Mouse (Mus musculus) hindbrain, embryonic 13.5 days (tissue): ENCODE measurements at regions not wholly inside any gene's neighbourhood (a gene's known extent, or its start where the extent isn't known, plus 50 kb on each side); places are given as distances from the start of the nearest gene placed in this dataset.

Experiments
- ATAC-seq: fragments of 200-750 bp; cut with Nextera tagmentation; 2 replicates; pipeline ENCODE4 v1.8.0; 2017; ENCODE audit warnings: moderate TSS enrichment; ENCODE audit not compliant: low FRiP score
- H3K27ac ChIP-seq: fragments of 300-500 bp; sonication (generic); 2 replicates; pipeline ENCODE4 v1.5.1; 2015; ENCODE audit warnings: inconsistent platforms, mild to moderate bottlenecking, moderate library complexity
- H3K27me3 ChIP-seq: fragments of 300-500 bp; sonication (generic); 2 replicates; pipeline ENCODE4 v1.6.1; 2015; ENCODE audit warnings: mild to moderate bottlenecking, inconsistent platforms
- H3K36me3 ChIP-seq: fragments of 300-500 bp; sonication (generic); 2 replicates; pipeline ENCODE4 v1.6.1; 2015; ENCODE audit warnings: mild to moderate bottlenecking, inconsistent platforms
- H3K4me1 ChIP-seq: fragments of 300-500 bp; sonication (generic); replicated peaks from 2 replicates; pipeline ENCODE4 v1.6.1; 2015; ENCODE audit warnings: inconsistent platforms
- H3K4me2 ChIP-seq: fragments of 300-500 bp; sonication (generic); 2 replicates; pipeline ENCODE4 v1.6.1; 2015; ENCODE audit warnings: inconsistent platforms, mild to moderate bottlenecking, moderate library complexity
- H3K4me3 ChIP-seq: fragments of 300-500 bp; sonication (generic); 2 replicates; pipeline ENCODE4 v1.5.1; 2015; ENCODE audit warnings: mild to moderate bottlenecking, inconsistent platforms
- H3K9ac ChIP-seq: fragments of 300-500 bp; sonication (generic); 2 replicates; pipeline ENCODE4 v1.6.1; 2015; ENCODE audit warnings: mild to moderate bottlenecking, inconsistent platforms
- H3K9me3 ChIP-seq: fragments of 300-500 bp; sonication (generic); 2 replicates; pipeline ENCODE4 v1.6.1; 2016; ENCODE audit warnings: inconsistent platforms
- WGBS: fragments of 180-500 bp; shearing (Covaris S2); methylation state at CpG from one replicate; pipeline ENCODE4 v1.1.7; 2015; 5-methylcytosine and 5-hydroxymethylcytosine counted together

DNA sequence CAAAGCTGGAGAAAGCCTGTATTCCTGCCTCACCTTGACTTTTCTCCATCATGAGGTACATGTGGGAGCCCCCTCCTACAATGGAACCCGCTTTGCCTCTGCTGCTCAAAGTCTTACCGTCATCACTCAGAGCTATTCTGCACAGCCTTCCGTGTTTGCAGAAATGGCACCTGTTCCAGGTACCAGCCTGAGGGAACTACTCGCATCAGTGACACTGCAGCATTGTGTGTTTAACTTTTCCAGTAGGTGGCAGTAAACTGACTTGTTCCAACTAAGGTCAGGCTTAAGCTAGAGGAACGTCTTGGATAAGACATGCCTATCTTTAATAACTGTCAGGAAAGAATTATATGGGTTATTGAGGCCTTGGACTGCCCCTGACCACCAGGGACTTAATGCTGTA is 71.4 kb downstream of the Fam173b start:
- Histone ChIP-seq H3K27me3 (no peaks in the 10 kb centered on the region), H3K9me3 (no peaks in the 10 kb centered on the region), H3K4me3 (no peak overlapping the region), H3K27ac (no peak overlapping the region), H3K36me3 (no peaks in the 10 kb centered on the region), H3K4me1 (no peaks in the 10 kb centered on the region), H3K9ac (no peak overlapping the region), H3K4me2 (no peak overlapping the region)
- ATAC-seq: peak; percentile 43; the same call in 1 of the 2 replicates
- WGBS: 52% methylated on average over 5 of the region's 5 CpGs

DNA sequence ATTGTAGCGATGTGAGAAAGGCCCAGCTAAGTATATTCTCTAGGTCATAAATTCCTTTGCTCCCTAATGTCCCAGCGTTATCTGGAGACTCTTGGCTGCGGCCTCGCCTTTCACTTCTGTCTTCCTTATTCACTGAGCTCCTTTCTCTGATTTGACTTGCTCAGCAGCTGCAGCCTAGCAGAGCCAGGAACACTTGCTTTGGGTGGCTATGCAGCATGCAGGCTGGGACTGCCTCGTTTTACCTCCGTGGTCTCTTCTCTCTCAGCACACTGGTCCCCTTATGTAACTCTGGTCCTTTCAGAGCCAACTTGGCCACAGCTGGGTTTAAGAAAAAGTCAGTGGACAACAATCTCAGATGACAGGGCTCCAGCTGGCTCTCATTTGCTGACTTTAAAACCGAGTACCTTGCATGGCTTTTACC is 75.1 kb downstream of the Fam173b start:
- Histone ChIP-seq H3K9me3 (no peaks in the 10 kb centered on the region), H3K36me3 (no peaks in the 10 kb centered on the region), H3K27ac (no peak overlapping the region), H3K4me2 (no peak overlapping the region), H3K4me3 (no peak overlapping the region), H3K9ac (no peak overlapping the region), H3K4me1 (no peaks in the 10 kb centered on the region), H3K27me3 (no peaks in the 10 kb centered on the region)
- no peak for ATAC-seq
- WGBS: 72% methylated on average over 7 of the region's 7 CpGs

- no peak overlapping the region for H3K4me3 ChIP-seq
- no peak overlapping the region for H3K4me2 ChIP-seq
- no peaks in the 10 kb centered on the region for H3K9me3 ChIP-seq
- H3K4me1 ChIP-seq: no peaks in the 10 kb centered on the region
- no peaks in the 10 kb centered on the region for H3K36me3 ChIP-seq
- H3K27me3 ChIP-seq: no peaks in the 10 kb centered on the region
- 86% methylated on average over 3 of the region's 3 CpGs for WGBS
- ATAC-seq: no peak
- no peak overlapping the region for H3K27ac ChIP-seq
- H3K9ac ChIP-seq: no peak overlapping the region
These were observed 91.5 kb downstream of the Fam173b start for GRCm38 (mm10) chr15:31693109-31693508.

DNA sequence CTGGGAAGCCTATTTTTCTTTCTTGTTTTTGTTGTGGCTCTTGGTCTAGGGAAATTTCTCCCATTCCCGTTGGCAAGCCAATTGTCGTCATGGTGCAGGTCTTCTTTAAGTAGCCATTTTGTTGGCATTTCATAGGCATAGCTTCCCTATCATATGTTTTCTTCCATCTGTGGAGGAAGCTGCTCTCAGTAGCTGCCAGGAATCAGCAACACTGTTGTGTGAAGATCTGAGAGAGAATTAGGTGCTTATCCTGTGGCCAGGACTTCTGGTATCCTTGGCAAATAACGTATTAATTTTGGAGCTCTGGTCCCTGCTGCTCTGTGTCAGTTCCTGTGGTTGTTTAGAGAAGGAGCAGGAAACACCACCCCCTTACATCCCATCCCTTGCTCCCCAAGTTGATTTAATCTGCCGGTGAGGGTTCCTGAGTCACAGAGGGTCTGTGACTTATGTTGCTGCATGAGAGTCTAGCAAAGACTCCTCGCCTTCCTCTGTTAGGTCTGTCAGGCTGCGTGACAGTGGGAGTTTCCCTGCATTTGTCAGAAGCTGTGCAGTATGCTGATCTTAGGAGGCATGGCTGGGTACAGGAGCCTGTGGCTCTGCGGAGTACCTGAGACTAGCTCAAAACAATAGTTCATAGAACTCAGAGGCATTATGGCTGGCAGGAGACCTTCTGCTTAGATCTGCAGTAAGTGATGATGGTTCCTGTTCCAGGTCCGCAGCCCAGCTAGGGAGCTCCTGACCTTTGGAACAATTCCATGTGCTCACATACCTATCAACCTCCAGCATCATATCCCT is 93.4 kb downstream of the Fam173b start:
- WGBS: 88% methylated on average over 8 of the region's 8 CpGs
- Histone ChIP-seq H3K9ac (no peak overlapping the region), H3K27me3 (no peaks in the 10 kb centered on the region), H3K4me1 (no peaks in the 10 kb centered on the region), H3K9me3 (no peaks in the 10 kb centered on the region), H3K27ac (no peak overlapping the region), H3K36me3 (no peaks in the 10 kb centered on the region), H3K4me3 (no peak overlapping the region), H3K4me2 (no peak overlapping the region)
- no peak for ATAC-seq

DNA sequence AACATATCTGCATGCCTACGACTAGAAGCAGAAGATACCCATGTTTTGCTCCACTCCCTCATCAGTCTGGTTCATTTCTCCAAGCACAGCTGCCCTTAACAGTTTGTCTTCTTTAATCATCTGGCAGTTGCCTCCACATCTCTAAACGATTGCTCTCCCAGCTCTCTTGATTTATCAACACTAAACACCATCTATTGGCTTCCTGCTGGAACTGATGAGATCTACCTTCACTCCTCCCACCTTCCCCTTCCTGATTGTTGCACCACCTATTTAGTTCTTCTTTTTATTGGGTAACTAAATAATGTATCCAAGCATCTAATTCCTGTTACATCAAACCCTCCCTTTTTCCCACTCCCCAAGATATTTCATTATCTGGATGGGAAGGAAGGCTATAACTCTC is 101.7 kb downstream of the Fam173b start:
- WGBS: 94% methylated on average over 2 of the region's 2 CpGs
- H3K36me3 ChIP-seq: no peaks in the 10 kb centered on the region
- no peaks in the 10 kb centered on the region for H3K4me1 ChIP-seq
- no peak for ATAC-seq
- no peak overlapping the region for H3K4me2 ChIP-seq
- H3K9me3 ChIP-seq: peaks cover 4% of the 10 kb centered on the region; the same call in 1 of the 2 replicates
- H3K4me3 ChIP-seq: no peak overlapping the region
- H3K27ac ChIP-seq: no peak overlapping the region
- H3K9ac ChIP-seq: no peak overlapping the region
- H3K27me3 ChIP-seq: no peaks in the 10 kb centered on the region

- Histone ChIP-seq H3K4me2 (no peak overlapping the region), H3K9ac (no peak overlapping the region), H3K27ac (no peak overlapping the region), H3K36me3 (no peaks in the 10 kb centered on the region), H3K4me1 (no peaks in the 10 kb centered on the region), H3K4me3 (no peak overlapping the region), H3K9me3 (peaks cover 4% of the 10 kb centered on the region; the same call in 1 of the 2 replicates), H3K27me3 (no peaks in the 10 kb centered on the region)
- 97% methylated on average over 1 of the region's 1 CpGs for WGBS
- no peak for ATAC-seq
These were observed 105.8 kb downstream of the Fam173b start for GRCm38 (mm10) chr15:31707416-31707815.

GRCm38 (mm10) chr15:31721019-31721418 is 119.4 kb downstream of the Fam173b start:
- Histone ChIP-seq H3K36me3 (no peaks in the 10 kb centered on the region), H3K9me3 (no peaks in the 10 kb centered on the region), H3K27me3 (no peaks in the 10 kb centered on the region), H3K4me2 (no peak overlapping the region), H3K4me1 (0 out of 2 replicates have a peak, but pooled peaks cover 3% of the 10 kb centered on the region), H3K4me3 (no peak overlapping the region), H3K9ac (no peak overlapping the region), H3K27ac (no peak overlapping the region)
- WGBS: 77% methylated on average over 1 of the region's 1 CpGs
- ATAC-seq: no peak

DNA sequence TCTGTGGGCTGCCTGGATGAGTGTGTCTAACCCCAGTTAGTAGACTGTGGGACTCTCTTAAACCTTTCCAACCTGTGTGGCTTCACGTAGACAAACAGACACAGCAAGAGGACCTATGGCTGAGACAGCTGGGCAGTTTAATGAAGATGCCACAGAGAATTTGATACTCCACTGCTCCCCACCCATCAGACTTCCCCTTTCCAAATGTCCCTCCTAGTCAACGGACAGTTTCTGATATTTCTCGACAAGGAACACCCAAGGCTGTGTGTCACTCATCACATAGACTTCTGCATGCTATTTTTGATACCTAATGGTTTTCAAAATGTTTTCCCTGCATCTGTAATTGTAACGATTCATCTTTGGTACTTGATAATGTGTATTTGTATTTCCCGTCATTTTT is 120.8 kb downstream of the Fam173b start:
- no peak overlapping the region for H3K27ac ChIP-seq
- no peak for ATAC-seq
- no peak overlapping the region for H3K4me3 ChIP-seq
- H3K36me3 ChIP-seq: no peaks in the 10 kb centered on the region
- no peak overlapping the region for H3K9ac ChIP-seq
- H3K9me3 ChIP-seq: no peaks in the 10 kb centered on the region
- no peaks in the 10 kb centered on the region for H3K4me1 ChIP-seq
- no peak overlapping the region for H3K4me2 ChIP-seq
- WGBS: 89% methylated on average over 5 of the region's 5 CpGs
- H3K27me3 ChIP-seq: no peaks in the 10 kb centered on the region

- H3K36me3 ChIP-seq: no peaks in the 10 kb centered on the region
- 74% methylated on average over 11 of the region's 11 CpGs for WGBS
- H3K4me2 ChIP-seq: no peak overlapping the region
- no peaks in the 10 kb centered on the region for H3K4me1 ChIP-seq
- no peaks in the 10 kb centered on the region for H3K27me3 ChIP-seq
- ATAC-seq: no peak
- no peak overlapping the region for H3K9ac ChIP-seq
- no peaks in the 10 kb centered on the region for H3K9me3 ChIP-seq
- no peak overlapping the region for H3K4me3 ChIP-seq
- no peak overlapping the region for H3K27ac ChIP-seq
These were observed 122.6 kb downstream of the Fam173b start for GRCm38 (mm10) chr15:31724252-31724651.

DNA sequence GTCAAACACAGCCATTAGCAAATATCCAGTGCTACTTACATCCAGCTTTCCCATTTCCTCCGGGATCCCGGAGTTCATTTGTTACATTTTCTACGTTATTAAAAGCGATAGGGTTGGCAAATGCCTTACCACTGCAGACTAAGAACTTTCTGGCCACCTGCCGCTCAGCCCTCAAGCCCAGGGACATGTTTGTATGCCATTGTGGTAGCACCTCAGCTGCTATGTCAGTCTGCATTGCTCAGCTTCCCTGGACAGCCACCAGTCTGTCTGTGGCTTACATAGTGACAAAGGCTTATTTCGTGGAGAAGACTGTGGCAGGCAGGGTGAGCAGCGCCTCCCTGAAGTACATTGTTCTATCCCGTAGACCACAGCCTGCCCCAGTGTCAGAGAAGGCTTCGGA is 127.5 kb downstream of the Fam173b start:
- 89% methylated on average over 9 of the region's 9 CpGs for WGBS
- H3K27me3 ChIP-seq: no peaks in the 10 kb centered on the region
- H3K9ac ChIP-seq: no peak overlapping the region
- no peaks in the 10 kb centered on the region for H3K36me3 ChIP-seq
- no peak overlapping the region for H3K4me3 ChIP-seq
- H3K4me1 ChIP-seq: no peaks in the 10 kb centered on the region
- peaks cover 7% of the 10 kb centered on the region for H3K9me3 ChIP-seq
- no peak overlapping the region for H3K4me2 ChIP-seq
- no peak for ATAC-seq
- H3K27ac ChIP-seq: no peak overlapping the region

DNA sequence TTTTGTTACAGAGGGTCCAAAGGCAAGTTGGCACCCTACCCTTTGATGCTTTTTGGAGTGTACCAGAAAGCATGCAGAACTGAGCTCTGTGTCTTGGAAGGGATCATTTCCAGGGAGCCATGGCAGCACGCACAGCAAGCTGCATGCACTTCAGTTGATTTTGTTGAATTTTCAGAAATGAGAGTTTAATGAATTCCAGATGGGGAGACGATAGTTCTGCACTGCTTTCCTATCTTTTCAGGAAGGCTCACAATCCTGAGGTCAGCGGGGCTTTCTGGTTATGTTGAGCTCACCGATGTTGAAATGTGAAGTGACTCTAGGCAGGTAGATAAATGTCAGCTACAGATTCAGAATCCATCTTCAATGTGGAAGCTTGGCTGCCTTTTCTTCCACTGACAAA is 140.0 kb downstream of the Fam173b start:
- H3K27me3 ChIP-seq: no peaks in the 10 kb centered on the region
- H3K9me3 ChIP-seq: no peaks in the 10 kb centered on the region
- H3K9ac ChIP-seq: no peak overlapping the region
- 84% methylated on average over 4 of the region's 4 CpGs for WGBS
- H3K4me2 ChIP-seq: no peak overlapping the region
- H3K4me1 ChIP-seq: no peaks in the 10 kb centered on the region
- H3K36me3 ChIP-seq: no peaks in the 10 kb centered on the region
- no peak overlapping the region for H3K4me3 ChIP-seq
- H3K27ac ChIP-seq: no peak overlapping the region
- ATAC-seq: no peak

DNA sequence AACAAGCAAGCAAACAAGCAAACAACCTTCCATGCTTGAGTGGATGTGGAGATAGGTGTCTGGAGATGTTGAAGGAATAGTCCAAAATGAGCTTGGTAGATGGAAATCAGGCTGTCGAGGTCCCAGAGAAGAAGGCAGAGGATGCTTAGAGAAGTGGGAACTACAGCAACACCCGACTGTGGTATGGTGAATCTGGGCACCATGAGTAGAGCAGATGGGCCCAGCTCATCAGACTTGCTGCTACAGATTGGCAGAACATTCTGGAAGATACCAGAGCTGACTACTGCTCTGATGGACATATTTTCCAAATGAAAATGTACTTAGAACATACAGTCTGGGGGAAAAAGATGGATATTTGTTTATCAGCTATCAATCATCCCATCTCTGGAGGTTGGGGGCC is 142.9 kb downstream of the Fam173b start:
- H3K36me3 ChIP-seq: no peaks in the 10 kb centered on the region
- no peak for ATAC-seq
- no peak overlapping the region for H3K4me3 ChIP-seq
- no peak overlapping the region for H3K27ac ChIP-seq
- H3K9ac ChIP-seq: no peak overlapping the region
- 88% methylated on average over 2 of the region's 2 CpGs for WGBS
- no peaks in the 10 kb centered on the region for H3K27me3 ChIP-seq
- no peak overlapping the region for H3K4me2 ChIP-seq
- H3K9me3 ChIP-seq: no peaks in the 10 kb centered on the region
- no peaks in the 10 kb centered on the region for H3K4me1 ChIP-seq

- no peak overlapping the region for H3K4me3 ChIP-seq
- H3K27me3 ChIP-seq: no peaks in the 10 kb centered on the region
- WGBS: 49% methylated on average over 2 of the region's 2 CpGs
- H3K9ac ChIP-seq: no peak overlapping the region
- no peak overlapping the region for H3K4me2 ChIP-seq
- H3K4me1 ChIP-seq: no peaks in the 10 kb centered on the region; the same call in 1 of the 2 replicates
- H3K27ac ChIP-seq: no peak overlapping the region
- H3K36me3 ChIP-seq: no peaks in the 10 kb centered on the region
- no peaks in the 10 kb centered on the region for H3K9me3 ChIP-seq
- no peak for ATAC-seq
These were observed 151.0 kb downstream of the Fam173b start for GRCm38 (mm10) chr15:31752632-31753031.
